Mouse (Mus musculus) midbrain, postnatal 0 days (tissue): ENCODE measurements around the gene Gipr. TPM values are rescaled to one million over a fixed set of nuclear protein-coding genes. Genes with fewer than 3 reads are reported as not detected.
A peak's percentile ranks its signal among the peaks of the same experiment; 100 is the strongest.

ENCODE experiments used
- ATAC-seq: fragments of 200-750 bp; cut with Nextera tagmentation; 2 replicates; pipeline ENCODE4 v1.8.0; 2017; ENCODE audit warnings: moderate number of reproducible peaks, mild to moderate bottlenecking, moderate TSS enrichment, moderate library complexity; ENCODE audit not compliant: low FRiP score
- DNase-seq: peaks from one replicate; pipeline ENCODE4 v3.0.0-alpha.2; 2015; ENCODE audit warnings: low spot score
- H3K27ac ChIP-seq: fragments of 300-500 bp; sonication (generic); 2 replicates; pipeline ENCODE4 v1.5.1; 2014; ENCODE audit warnings: low read depth, mild to moderate bottlenecking, low read length, mixed read lengths
- H3K27me3 ChIP-seq: fragments of 300-500 bp; sonication (generic); 2 replicates; pipeline ENCODE4 v1.6.1; 2014; ENCODE audit warnings: low read length, control low read depth, mixed read lengths; ENCODE audit not compliant: insufficient read depth
- H3K36me3 ChIP-seq: fragments of 300-500 bp; sonication (generic); 2 replicates; pipeline ENCODE4 v1.6.1; 2014; ENCODE audit warnings: low read length, control low read depth, mixed read lengths; ENCODE audit not compliant: insufficient read depth
- H3K4me1 ChIP-seq: fragments of 300-500 bp; sonication (generic); 2 replicates; pipeline ENCODE4 v1.6.1; 2014; ENCODE audit warnings: mild to moderate bottlenecking, control low read depth, antibody characterized with exemption, low read length, mixed read lengths; ENCODE audit not compliant: insufficient read depth
- H3K4me2 ChIP-seq: fragments of 300-500 bp; sonication (generic); 2 replicates; pipeline ENCODE4 v1.6.1; 2014; ENCODE audit warnings: low read depth, mild to moderate bottlenecking, low read length, mixed read lengths; ENCODE audit not compliant: poor library complexity, severe bottlenecking
- H3K4me3 ChIP-seq: fragments of 300-500 bp; sonication (generic); 2 replicates; pipeline ENCODE4 v1.5.1; 2014; ENCODE audit warnings: low read depth, mild to moderate bottlenecking, low read length, moderate library complexity
- H3K9ac ChIP-seq: fragments of 300-500 bp; sonication (generic); replicated peaks from 2 replicates; pipeline ENCODE4 v1.6.1; 2014; ENCODE audit warnings: mild to moderate bottlenecking, low read length, moderate library complexity, mixed read lengths; ENCODE audit not compliant: poor library complexity, severe bottlenecking
- H3K9me3 ChIP-seq: fragments of 300-500 bp; sonication (generic); 2 replicates; pipeline ENCODE4 v1.6.1; 2016; ENCODE audit warnings: low read length, control low read depth
- CTCF ChIP-seq: IDR thresholded peaks from 2 replicates; pipeline ENCODE4 v1.5.1; 2016; ENCODE audit warnings: antibody characterized with exemption, mild to moderate bottlenecking
- WGBS: fragments of 180-500 bp; shearing (Covaris S2); extraction: QIAGEN DNeasy Blood & Tissue Kit; methylation state at CpG from one replicate; pipeline ENCODE4 v1.1.7; 2014; 5-methylcytosine and 5-hydroxymethylcytosine counted together
- polyA plus RNA-seq: library from polyadenylated mRNA; unstranded; fragments of >200 nt; fragmentation: Nextera tagmentation; extraction: Ambion mirVana; gene quantifications from 2 replicates; pipeline ENCODE4 v1.2.1, GENCODE M21; 2015
- total RNA-seq: library from RNA; depleted of rRNA; stranded (reverse); fragments of >200 nt; gene quantifications from 2 replicates; pipeline ENCODE4 v1.2.3, GENCODE M21; 2014

Gene Gipr
- total and polyA plus RNA-seq, 2 experiments from 2014 or later: 2.3 to 7.4 TPM

DNA sequence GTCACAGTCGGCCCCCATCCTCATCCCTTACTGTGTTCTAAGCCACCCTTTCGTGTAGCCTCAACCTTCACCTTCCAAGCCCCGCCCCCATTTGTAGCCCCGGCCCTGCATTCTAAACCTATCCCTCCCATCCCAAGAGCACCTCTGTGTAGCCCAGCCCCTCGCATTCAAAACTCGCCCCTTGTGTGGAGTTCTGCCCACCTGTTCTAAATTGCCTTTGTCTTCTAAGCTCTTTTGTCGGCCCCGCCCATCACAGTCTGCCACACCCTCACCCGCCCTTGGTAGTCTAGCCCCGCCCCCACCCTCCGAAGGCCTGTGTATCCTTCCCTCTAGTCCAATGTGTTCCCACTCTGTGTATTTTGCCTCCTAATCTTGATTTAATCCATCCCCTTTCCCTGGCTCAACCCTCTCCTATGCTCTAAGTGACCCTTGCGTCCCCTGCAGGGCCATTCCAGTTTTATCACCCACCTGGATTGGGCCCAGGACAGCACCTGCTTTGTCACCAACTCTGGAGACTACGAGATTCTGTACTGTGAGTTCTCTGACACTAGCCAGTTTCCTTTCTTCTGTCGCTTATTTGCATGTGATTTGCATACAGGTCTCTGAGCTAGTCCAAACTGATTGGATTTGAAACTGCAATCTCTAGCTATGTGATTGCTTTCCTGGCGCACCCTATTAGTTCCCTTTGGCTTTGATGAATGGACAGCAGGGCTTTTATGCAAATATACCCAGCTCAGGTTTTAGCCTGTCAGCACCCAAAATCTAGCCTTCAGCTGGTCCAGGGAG lies 36.3 kb upstream of the Gipr start:
- H3K4me1 ChIP-seq: no peaks in the 10 kb centered on the region
- H3K36me3 ChIP-seq: peaks cover 36% of the 10 kb centered on the region
- H3K4me3 ChIP-seq: no peak overlapping the region
- no peaks in the 10 kb centered on the region for H3K9me3 ChIP-seq
- no peak overlapping the region for H3K27ac ChIP-seq
- no peak overlapping the region for H3K4me2 ChIP-seq
- no peak for TF ChIP-seq CTCF
- H3K27me3 ChIP-seq: no peaks in the 10 kb centered on the region
- 63% methylated on average over 15 of the region's 15 CpGs for WGBS
- DNase-seq (no peak), ATAC-seq (no peak)
- no peak overlapping the region for H3K9ac ChIP-seq

DNA sequence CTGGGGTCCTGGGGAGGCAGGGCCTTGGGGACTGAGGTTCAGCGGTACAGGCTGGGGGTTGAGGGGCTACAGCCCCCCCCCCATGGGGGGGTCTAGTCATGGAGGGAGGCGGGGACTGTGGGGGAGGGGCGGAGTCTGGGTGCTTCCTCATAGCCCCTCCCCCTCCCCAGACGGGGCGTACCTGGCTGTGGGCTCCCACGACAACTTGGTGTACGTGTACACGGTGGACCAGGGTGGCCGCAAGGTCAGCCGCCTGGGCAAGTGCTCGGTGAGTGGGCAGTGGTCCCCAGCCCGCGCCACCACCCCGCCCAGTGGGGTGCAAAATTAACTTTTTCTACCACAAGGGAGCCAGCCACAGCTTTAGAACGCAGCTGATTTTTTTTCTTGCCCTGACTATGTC lies 35.7 kb upstream of the Gipr start:
- Histone ChIP-seq H3K4me1 (no peaks in the 10 kb centered on the region), H3K9me3 (no peaks in the 10 kb centered on the region), H3K4me3 (no peak overlapping the region), H3K27me3 (no peaks in the 10 kb centered on the region), H3K27ac (no peak overlapping the region), H3K4me2 (no peak overlapping the region), H3K36me3 (peaks cover 41% of the 10 kb centered on the region), H3K9ac (no peak overlapping the region)
- DNase-seq: no peak
- ATAC-seq: no peak
- no peak for TF ChIP-seq CTCF
- WGBS: 72% methylated on average over 13 of the region's 15 CpGs

DNA sequence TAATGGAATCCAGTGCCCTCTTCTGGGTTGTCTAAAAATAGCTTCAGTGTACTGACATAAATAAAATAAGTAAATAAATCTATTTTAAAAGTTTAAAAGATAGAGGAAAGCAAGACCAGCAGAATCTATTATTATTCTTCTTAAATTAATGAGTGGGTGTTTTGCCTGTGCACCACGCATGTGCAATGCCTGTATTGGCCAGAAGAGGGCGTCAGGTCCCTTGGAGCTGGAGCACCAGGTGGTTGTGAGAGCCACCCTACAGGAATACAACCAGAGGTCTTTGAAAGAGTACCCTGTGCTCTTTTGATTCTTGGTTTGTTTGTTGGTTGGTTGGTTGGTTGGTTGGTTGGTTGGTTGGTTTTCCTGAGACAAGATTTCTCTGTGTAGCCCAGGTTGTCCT lies 32.1 kb upstream of the Gipr start:
- 28% methylated on average over 2 of the region's 2 CpGs for WGBS
- peak; percentile 63 for TF ChIP-seq CTCF

DNA sequence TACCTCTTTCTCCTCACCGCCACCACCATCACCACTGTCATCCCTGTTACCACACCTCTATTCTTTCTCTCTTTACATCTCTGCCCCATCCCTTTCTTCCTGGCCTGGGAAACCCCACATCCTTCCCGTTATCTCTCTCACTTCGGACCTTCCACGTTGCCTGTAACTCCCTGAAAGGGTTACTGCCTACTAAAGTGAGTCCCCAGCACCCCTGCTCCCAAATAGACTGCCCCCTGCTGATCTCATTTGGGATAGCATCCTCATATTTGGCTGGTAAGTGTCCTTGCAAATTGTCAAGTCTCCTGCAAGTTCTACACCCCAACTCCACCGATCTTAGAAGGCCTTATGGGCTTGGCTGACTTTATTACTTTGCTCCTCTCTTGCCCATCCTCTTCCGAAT lies 30.7 kb upstream of the Gipr start:
- Histone ChIP-seq H3K4me2 (no peak overlapping the region), H3K9me3 (no peaks in the 10 kb centered on the region), H3K36me3 (peaks cover 61% of the 10 kb centered on the region), H3K27ac (no peak overlapping the region), H3K9ac (no peak overlapping the region), H3K4me3 (no peak overlapping the region), H3K27me3 (no peaks in the 10 kb centered on the region), H3K4me1 (no peaks in the 10 kb centered on the region)
- DNase-seq (peak; percentile 24), ATAC-seq (no peak)
- peak; percentile 70 for TF ChIP-seq CTCF
- WGBS: 64% methylated on average over 6 of the region's 6 CpGs

More for the DNA sequence above, 32.1 kb upstream of the Gipr start:
- H3K9ac ChIP-seq: no peak overlapping the region
- H3K36me3 ChIP-seq: peaks cover 59% of the 10 kb centered on the region
- H3K27ac ChIP-seq: no peak overlapping the region
- H3K27me3 ChIP-seq: no peaks in the 10 kb centered on the region
- H3K9me3 ChIP-seq: no peaks in the 10 kb centered on the region
- no peak overlapping the region for H3K4me2 ChIP-seq
- ATAC-seq (no peak), DNase-seq (no peak)
- no peak overlapping the region for H3K4me3 ChIP-seq
- H3K4me1 ChIP-seq: no peaks in the 10 kb centered on the region

DNA sequence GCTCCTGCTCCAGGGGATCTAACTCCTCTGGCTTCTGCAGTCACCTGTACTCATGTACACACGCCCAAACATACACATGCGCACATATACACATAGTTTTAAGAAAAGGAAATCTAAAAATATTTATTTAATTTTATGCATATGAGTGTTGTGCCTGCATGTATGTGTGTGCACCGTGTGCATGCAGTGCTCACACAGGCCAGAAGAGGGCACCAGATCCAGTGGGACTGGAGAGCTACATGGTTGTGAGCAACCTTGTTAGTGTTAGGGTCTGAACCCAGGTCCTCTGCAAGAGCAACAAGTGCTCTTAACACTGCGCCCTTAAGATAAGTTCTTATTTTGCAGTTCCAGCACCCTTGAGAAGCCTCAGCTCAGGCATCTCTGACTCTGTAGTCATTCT lies 28.7 kb upstream of the Gipr start:
- peaks cover 59% of the 10 kb centered on the region for H3K36me3 ChIP-seq
- no peak overlapping the region for H3K4me2 ChIP-seq
- WGBS: 99% methylated on average over 4 of the region's 4 CpGs
- no peaks in the 10 kb centered on the region for H3K4me1 ChIP-seq
- no peak for ATAC-seq
- peak; percentile 49 for TF ChIP-seq CTCF
- no peak overlapping the region for H3K9ac ChIP-seq
- no peak for DNase-seq
- H3K27me3 ChIP-seq: no peaks in the 10 kb centered on the region
- H3K4me3 ChIP-seq: no peak overlapping the region
- H3K9me3 ChIP-seq: no peaks in the 10 kb centered on the region
- no peak overlapping the region for H3K27ac ChIP-seq

DNA sequence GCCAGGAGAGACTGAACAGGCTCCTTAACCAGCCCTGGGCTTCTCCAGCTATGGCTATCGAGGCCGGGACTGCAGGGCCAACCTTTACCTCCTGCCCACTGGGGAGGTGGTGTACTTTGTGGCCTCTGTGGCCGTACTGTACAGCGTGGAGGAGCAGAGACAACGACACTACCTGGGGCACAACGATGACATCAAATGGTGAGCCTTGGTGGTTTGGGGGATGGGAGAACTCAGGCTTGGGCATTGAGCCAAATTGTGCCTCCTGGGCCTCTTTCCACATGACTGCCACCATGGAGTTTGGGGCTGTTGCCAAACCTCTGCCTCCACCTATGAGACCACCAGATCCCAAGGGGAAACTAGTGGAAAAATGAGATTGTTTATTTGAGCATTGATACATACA lies 18.8 kb upstream of the Gipr start:
- H3K4me1 ChIP-seq: no peaks in the 10 kb centered on the region; the same call in 1 of the 2 replicates
- no peaks in the 10 kb centered on the region for H3K27me3 ChIP-seq
- no peaks in the 10 kb centered on the region for H3K9me3 ChIP-seq
- WGBS: 49% methylated on average over 6 of the region's 6 CpGs
- TF ChIP-seq CTCF: no peak
- no peak overlapping the region for H3K4me3 ChIP-seq
- peaks cover 24% of the 10 kb centered on the region for H3K36me3 ChIP-seq
- H3K4me2 ChIP-seq: no peak overlapping the region
- DNase-seq: peak; percentile 56
- H3K27ac ChIP-seq: no peak overlapping the region
- H3K9ac ChIP-seq: peak overlapping the region; percentile 0; the same call in 1 of the 2 replicates
- ATAC-seq: no peak
